Mouse (Mus musculus) embryonic facial prominence, embryonic 10.5 days (tissue): Measurements from ENCODE around the gene Bmpr1a. TPM values are rescaled to one million over a fixed set of nuclear protein-coding genes. Genes with fewer than 3 reads are reported as not detected.

ENCODE experiments used
- DNase-seq: peaks from one replicate; pipeline ENCODE4 v3.0.0-alpha.2; 2017; ENCODE audit warnings: low spot score
- H3K27ac ChIP-seq: fragments of 300-500 bp; sonication (generic); replicated peaks from 2 replicates; pipeline ENCODE4 v1.5.1; 2016; ENCODE audit warnings: mild to moderate bottlenecking
- H3K27me3 ChIP-seq: fragments of 300-500 bp; sonication (generic); replicated peaks from 2 replicates; pipeline ENCODE4 v1.6.1; 2016; ENCODE audit warnings: low read depth, mild to moderate bottlenecking; ENCODE audit not compliant: poor library complexity, severe bottlenecking
- H3K36me3 ChIP-seq: fragments of 300-500 bp; sonication (generic); replicated peaks from 2 replicates; pipeline ENCODE4 v1.6.1; 2016; ENCODE audit warnings: mild to moderate bottlenecking, moderate library complexity
- H3K4me1 ChIP-seq: fragments of 300-500 bp; sonication (generic); 2 replicates; pipeline ENCODE4 v1.6.1; 2016
- H3K4me3 ChIP-seq: fragments of 300-500 bp; sonication (generic); 2 replicates; pipeline ENCODE4 v1.5.1; 2016; ENCODE audit warnings: mild to moderate bottlenecking, moderate library complexity
- H3K9me3 ChIP-seq: fragments of 300-500 bp; sonication (generic); 2 replicates; pipeline ENCODE4 v1.6.1; 2016; ENCODE audit warnings: mild to moderate bottlenecking
- WGBS: fragments of 180-500 bp; shearing (Covaris S2); methylation state at CpG from one replicate; pipeline ENCODE4 v1.1.7; 2016; 5-methylcytosine and 5-hydroxymethylcytosine counted together
- polyA plus RNA-seq: library from polyadenylated mRNA; unstranded; fragments of >200 nt; fragmentation: Nextera tagmentation; extraction: Ambion mirVana; gene quantifications from 2 replicates; pipeline ENCODE4 v1.2.1, GENCODE M21; 2016

Bmpr1a gene
- polyA plus RNA-seq, 1 experiment from 2014 or later, result 52.8 TPM

DNA sequence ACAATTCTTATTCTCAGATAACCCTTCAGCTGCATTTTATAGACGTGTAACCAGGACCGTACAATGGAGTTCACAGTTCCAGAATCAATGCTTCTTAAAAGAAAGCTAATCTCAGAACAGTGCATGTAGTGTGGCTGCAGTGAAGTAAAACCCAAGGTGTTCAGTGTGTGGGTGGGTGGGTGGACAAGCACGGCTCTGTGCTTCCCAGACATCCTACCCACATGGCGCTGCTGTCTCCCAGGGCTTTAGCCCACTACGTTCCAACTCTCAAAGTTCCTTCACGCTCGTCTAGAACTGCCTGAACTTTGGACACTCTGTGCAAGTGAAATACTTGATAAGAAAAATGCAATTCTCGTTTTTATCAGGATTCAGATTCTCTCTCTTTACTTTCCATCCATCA, 19.6 kb upstream of the Bmpr1a start, which contains the start of gene 9230112D13Rik:
Gene 9230112D13Rik (minus strand): TSS at position 101 of the 400 bp plus-strand sequence.
- H3K9me3 ChIP-seq, result no peaks in the 10 kb centered on the region
- DNase-seq, result no peak
- peaks cover 3% of the 10 kb centered on the region; the same call in 1 of the 2 replicates for H3K27me3 ChIP-seq
- H3K36me3 ChIP-seq, result no peaks in the 10 kb centered on the region
- no peaks in the 10 kb centered on the region for H3K4me1 ChIP-seq
- no peak within 1 kb of the TSS for H3K4me3 ChIP-seq
- no peak within 1 kb of the TSS for H3K27ac ChIP-seq
- WGBS, result 90% methylated on average over 8 of the region's 8 CpGs

DNA sequence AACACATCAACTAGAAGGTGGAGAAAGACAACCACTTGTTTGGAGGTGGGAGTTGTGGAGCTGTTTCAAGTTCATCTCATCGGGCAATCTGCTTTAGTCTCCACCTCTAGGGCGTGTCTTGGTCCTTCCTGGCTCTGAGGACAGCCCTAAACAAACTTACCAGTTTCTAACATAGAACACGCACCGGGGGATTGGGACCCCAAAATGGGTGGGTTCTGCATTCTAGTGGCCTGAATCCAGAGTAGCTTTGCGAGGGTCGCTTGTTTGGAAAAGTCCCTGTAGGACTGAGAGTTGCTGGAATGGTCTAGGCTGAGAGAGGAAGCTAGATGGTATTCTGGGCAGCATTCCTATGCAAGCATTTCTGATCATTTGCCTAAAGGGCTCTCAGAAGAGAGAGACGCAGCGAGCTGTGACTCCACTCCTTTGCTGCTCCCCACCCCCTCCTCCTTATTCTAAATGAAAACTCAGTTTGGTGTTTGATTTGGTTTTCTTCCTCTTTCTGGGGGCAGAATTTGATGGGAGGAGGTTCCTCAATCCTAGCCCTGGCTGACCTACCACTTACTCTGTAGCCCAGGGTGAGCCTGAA, 14.9 kb upstream of the Bmpr1a start:
- no peak for DNase-seq
- H3K27ac ChIP-seq, result no peak overlapping the region
- no peaks in the 10 kb centered on the region for H3K36me3 ChIP-seq
- H3K9me3 ChIP-seq, result no peaks in the 10 kb centered on the region
- 0 out of 2 replicates have a peak, but pooled peaks cover 5% of the 10 kb centered on the region for H3K4me1 ChIP-seq
- no peak overlapping the region for H3K4me3 ChIP-seq
- peaks cover 3% of the 10 kb centered on the region; the same call in 1 of the 2 replicates for H3K27me3 ChIP-seq
- 84% methylated on average over 8 of the region's 8 CpGs for WGBS

DNA sequence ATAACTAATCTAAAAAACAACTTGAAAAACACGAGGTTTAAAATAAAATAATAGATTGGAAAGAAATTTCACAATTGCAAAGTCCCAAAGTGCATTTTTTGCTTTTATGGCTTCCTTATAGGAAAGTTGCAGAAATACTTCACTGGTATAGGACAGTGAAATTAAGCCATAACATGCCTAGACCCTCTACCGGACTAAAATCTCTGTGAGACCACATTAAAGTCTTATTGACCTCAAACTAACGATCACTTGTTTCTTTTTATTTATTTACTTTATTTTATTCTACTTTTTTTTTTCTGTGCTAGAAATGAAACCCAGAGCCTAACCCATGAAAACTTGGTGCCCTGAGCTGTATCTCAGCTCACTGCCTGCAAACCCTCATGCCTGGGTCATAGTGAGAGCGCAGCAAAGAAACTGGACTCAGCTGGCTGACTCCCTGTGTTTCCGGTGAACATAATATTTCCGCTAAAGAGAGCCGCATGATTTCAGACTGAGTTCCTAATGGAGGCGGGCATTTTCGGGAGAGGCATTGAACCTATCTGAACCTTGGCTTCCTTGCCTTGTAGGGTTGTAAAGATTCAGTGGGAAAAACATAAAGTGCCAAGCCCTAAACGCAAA, 13.9 kb upstream of the Bmpr1a start:
- Histone ChIP-seq H3K27me3 (peaks cover 3% of the 10 kb centered on the region; the same call in 1 of the 2 replicates), H3K9me3 (no peaks in the 10 kb centered on the region), H3K27ac (no peak overlapping the region), H3K4me3 (no peak overlapping the region), H3K4me1 (0 out of 2 replicates have a peak, but pooled peaks cover 5% of the 10 kb centered on the region), H3K36me3 (no peaks in the 10 kb centered on the region)
- 90% methylated on average over 10 of the region's 10 CpGs for WGBS
- no peak for DNase-seq

GRCm38 (mm10) chr14:34515860-34516259, 12.7 kb upstream of the Bmpr1a start:
- Histone ChIP-seq H3K36me3 (no peaks in the 10 kb centered on the region), H3K4me3 (no peak overlapping the region), H3K9me3 (no peaks in the 10 kb centered on the region), H3K4me1 (0 out of 2 replicates have a peak, but pooled peaks cover 5% of the 10 kb centered on the region), H3K27me3 (peaks cover 3% of the 10 kb centered on the region; the same call in 1 of the 2 replicates), H3K27ac (no peak overlapping the region)
- WGBS, result 89% methylated on average over 5 of the region's 5 CpGs
- DNase-seq, result no peak

GRCm38 (mm10) chr14:34514120-34514519, 11.0 kb upstream of the Bmpr1a start:
- WGBS, result 46% methylated on average over 6 of the region's 6 CpGs
- DNase-seq, result no peak
- Histone ChIP-seq H3K27ac (no peak overlapping the region), H3K4me1 (0 out of 2 replicates have a peak, but pooled peaks cover 5% of the 10 kb centered on the region), H3K9me3 (no peaks in the 10 kb centered on the region), H3K27me3 (peaks cover 3% of the 10 kb centered on the region; the same call in 1 of the 2 replicates), H3K4me3 (no peak overlapping the region), H3K36me3 (no peaks in the 10 kb centered on the region)

- Histone ChIP-seq H3K27me3 (no peaks in the 10 kb centered on the region; the same call in 1 of the 2 replicates), H3K27ac (no peak overlapping the region), H3K9me3 (no peaks in the 10 kb centered on the region), H3K4me3 (no peak overlapping the region), H3K4me1 (peaks cover 20% of the 10 kb centered on the region), H3K36me3 (no peaks in the 10 kb centered on the region)
- WGBS, result 82% methylated on average over 4 of the region's 4 CpGs
- no peak for DNase-seq
These were observed 9.5 kb upstream of the Bmpr1a start for GRCm38 (mm10) chr14:34512602-34513001.

DNA sequence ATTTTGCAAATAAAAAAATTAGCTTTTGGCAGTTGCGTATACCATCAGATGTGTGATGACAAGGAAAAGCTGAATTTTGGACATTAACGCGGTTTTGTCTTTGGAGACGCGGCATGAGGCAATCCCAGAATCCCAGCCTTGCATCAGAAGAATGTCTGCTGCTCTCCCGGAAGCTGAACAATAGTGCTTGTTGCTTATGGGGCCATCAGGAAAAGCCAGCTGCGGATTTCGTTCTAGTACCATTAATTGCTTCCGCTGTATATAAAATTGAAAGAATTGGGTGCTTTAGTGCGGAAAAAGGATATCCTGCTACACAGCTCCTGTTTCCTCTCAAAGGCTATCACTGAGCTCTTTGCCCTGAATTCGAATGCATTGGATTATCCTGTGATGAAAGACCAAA, 8.8 kb upstream of the Bmpr1a start:
- DNase-seq, result no peak
- H3K27ac ChIP-seq, result no peak overlapping the region
- H3K4me3 ChIP-seq, result no peak overlapping the region
- no peaks in the 10 kb centered on the region for H3K36me3 ChIP-seq
- H3K9me3 ChIP-seq, result no peaks in the 10 kb centered on the region
- H3K27me3 ChIP-seq, result no peaks in the 10 kb centered on the region
- peaks cover 20% of the 10 kb centered on the region for H3K4me1 ChIP-seq
- WGBS, result 79% methylated on average over 11 of the region's 11 CpGs

GRCm38 (mm10) chr14:34508842-34509439, 5.8 kb upstream of the Bmpr1a start:
- no peaks in the 10 kb centered on the region for H3K9me3 ChIP-seq

GRCm38 (mm10) chr14:34508187-34508840, 5.2 kb upstream of the Bmpr1a start:
- Histone ChIP-seq H3K4me1 (peaks cover 26% of the 10 kb centered on the region), H3K27me3 (peaks cover 4% of the 10 kb centered on the region; the same call in 1 of the 2 replicates), H3K9me3 (no peaks in the 10 kb centered on the region), H3K27ac (no peak overlapping the region), H3K36me3 (no peaks in the 10 kb centered on the region), H3K4me3 (no peak overlapping the region)
- DNase-seq, result no peak
- WGBS, result 63% methylated on average over 4 of the region's 4 CpGs

More at GRCm38 (mm10) chr14:34508842-34509439, 5.8 kb upstream of the Bmpr1a start:
- 63% methylated on average over 7 of the region's 7 CpGs for WGBS
- no peak overlapping the region for H3K4me3 ChIP-seq
- no peaks in the 10 kb centered on the region for H3K36me3 ChIP-seq
- peaks cover 20% of the 10 kb centered on the region for H3K4me1 ChIP-seq
- no peak overlapping the region for H3K27ac ChIP-seq
- no peak for DNase-seq
- H3K27me3 ChIP-seq, result peaks cover 4% of the 10 kb centered on the region; the same call in 1 of the 2 replicates

DNA sequence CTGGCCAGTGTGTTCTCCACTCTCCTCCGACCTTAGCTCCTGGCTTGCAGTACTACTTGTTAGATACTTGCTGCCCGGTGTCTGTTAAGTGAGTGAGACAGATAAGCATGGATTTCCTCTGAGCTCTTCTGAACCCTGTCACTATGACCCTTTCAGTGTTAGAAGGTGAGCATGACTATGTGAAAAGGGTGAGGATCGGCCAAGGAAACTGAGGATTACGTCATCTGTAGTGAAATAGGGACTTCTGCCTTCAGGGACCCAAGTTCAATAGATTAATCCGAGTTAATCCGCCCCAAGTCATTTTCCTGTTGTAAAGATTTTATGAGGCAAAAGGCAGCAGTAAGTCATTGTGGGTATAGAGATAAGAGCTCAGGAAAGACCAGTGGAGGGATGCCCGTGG, 2.2 kb upstream of the Bmpr1a start:
- H3K27me3 ChIP-seq, result peaks cover 4% of the 10 kb centered on the region; the same call in 1 of the 2 replicates
- H3K27ac ChIP-seq, result no peak overlapping the region
- H3K4me1 ChIP-seq, result peaks cover 32% of the 10 kb centered on the region
- WGBS, result 86% methylated on average over 7 of the region's 7 CpGs
- H3K4me3 ChIP-seq, result no peak overlapping the region
- DNase-seq, result no peak
- no peaks in the 10 kb centered on the region for H3K36me3 ChIP-seq
- H3K9me3 ChIP-seq, result no peaks in the 10 kb centered on the region

DNA sequence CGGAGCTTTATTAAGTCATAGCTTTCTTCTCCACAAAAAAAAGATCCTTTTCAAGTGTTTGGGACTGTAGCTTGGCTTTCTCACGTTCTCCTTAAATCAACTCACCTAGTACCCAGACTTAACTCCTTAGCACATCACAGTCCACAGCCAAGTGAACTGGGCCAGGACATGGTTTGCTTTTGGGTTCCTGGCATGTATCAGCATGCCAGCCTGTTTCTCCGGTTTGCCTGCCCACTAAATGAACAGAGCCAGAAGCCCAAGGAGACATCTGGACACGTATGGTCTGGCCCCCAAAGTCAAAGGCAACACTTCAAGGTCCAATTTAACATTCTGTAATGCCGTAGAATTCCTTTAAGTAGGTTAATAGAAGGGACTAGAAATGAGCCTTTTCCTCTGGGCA, 1.2 kb upstream of the Bmpr1a start:
- WGBS, result 84% methylated on average over 5 of the region's 5 CpGs
- peaks cover 41% of the 10 kb centered on the region for H3K4me1 ChIP-seq
- DNase-seq, result no peak
- no peaks in the 10 kb centered on the region for H3K9me3 ChIP-seq
- H3K27me3 ChIP-seq, result peaks cover 4% of the 10 kb centered on the region; the same call in 1 of the 2 replicates
- no peak overlapping the region for H3K27ac ChIP-seq
- no peak overlapping the region for H3K4me3 ChIP-seq
- no peaks in the 10 kb centered on the region for H3K36me3 ChIP-seq

GRCm38 (mm10) chr14:34503759-34504158, 618 bp upstream of the Bmpr1a start:
- Histone ChIP-seq H3K9me3 (no peaks in the 10 kb centered on the region), H3K36me3 (no peaks in the 10 kb centered on the region), H3K4me3 (peak overlapping the region; percentile 90), H3K4me1 (peaks cover 44% of the 10 kb centered on the region), H3K27me3 (peaks cover 4% of the 10 kb centered on the region; the same call in 1 of the 2 replicates), H3K27ac (peak overlapping the region; percentile 99)
- WGBS, result 40% methylated on average over 6 of the region's 6 CpGs
- no peak for DNase-seq
